Mouse (Mus musculus): ENCODE data around the gene Slc30a2. TPM values are rescaled to one million over a fixed set of nuclear protein-coding genes. Genes with fewer than 3 reads are reported as not detected.

Gene Slc30a2
- polyA plus RNA-seq, 1 experiment: 0.20 TPM

- H3K27ac ChIP-seq (ENCODE audit: insufficient read depth, low read length): peak within 1 kb of the TSS; percentile 72
- no peaks in the 10 kb centered on the region for H3K27me3 ChIP-seq (ENCODE audit: control insufficient read depth, insufficient read depth, low read length)
- DNase-seq: peak; percentile 95 to 98
- H3K4me1 ChIP-seq (ENCODE audit: control insufficient read depth, insufficient read depth, low read length): peaks cover 4% of the 10 kb centered on the region
- WGBS: under 1% methylated on average over 31 of the region's 31 CpGs
- H3K4me3 ChIP-seq (replicated peaks; ENCODE audit: insufficient read depth, low read depth, low read length): peak within 1 kb of the TSS; percentile 82
- TF ChIP-seq CTCF (IDR thresholded peaks at IDR 0.05; ENCODE audit: borderline replicate concordance, insufficient read depth, low read depth, low read length) (peak; percentile 99), POLR2A (IDR thresholded peaks at IDR 0.05; ENCODE audit: borderline replicate concordance, insufficient read depth, low read length) (peak; percentile 41; the same call in 1 of the 2 replicates)
Measured at GRCm38 (mm10) chr4:134395977-134396825, 53.2 kb downstream of the Slc30a2 start, which contains the start of gene Pafah2. TSS of gene Pafah2 (plus strand) at chr4:134396320.

DNA sequence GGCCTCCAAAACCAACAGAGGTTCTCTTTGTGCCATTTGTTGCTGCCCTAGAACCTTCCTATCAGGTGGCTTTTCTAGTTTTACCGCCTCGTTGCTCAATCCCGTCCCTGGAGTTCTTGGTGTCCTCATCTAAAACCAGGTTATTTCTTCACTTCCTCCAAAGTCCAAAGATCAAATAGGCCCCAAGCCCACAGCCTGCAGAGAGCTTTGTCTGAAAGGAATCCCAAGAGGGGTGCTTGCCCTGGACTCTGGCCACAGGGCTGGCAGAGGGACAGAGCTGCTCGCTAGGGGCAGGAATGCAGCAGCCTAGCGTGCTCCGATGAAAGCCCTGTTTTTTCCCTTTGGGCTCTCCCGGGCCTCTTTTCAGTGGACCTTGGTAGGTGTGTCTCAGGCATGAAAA lies 54.1 kb downstream of the Slc30a2 start:
- peak; percentile 65 to 70 for DNase-seq
- Histone ChIP-seq H3K4me3 (replicated peaks; ENCODE audit: insufficient read depth, low read depth, low read length) (no peak overlapping the region), H3K27ac (ENCODE audit: insufficient read depth, low read length) (peak overlapping the region; percentile 33), H3K4me1 (ENCODE audit: control insufficient read depth, insufficient read depth, low read length) (peaks cover 7% of the 10 kb centered on the region), H3K27me3 (ENCODE audit: control insufficient read depth, insufficient read depth, low read length) (no peaks in the 10 kb centered on the region)
- 12% methylated on average over 7 of the region's 7 CpGs for WGBS
- no peak for TF ChIP-seq CTCF (IDR thresholded peaks at IDR 0.05; ENCODE audit: borderline replicate concordance, insufficient read depth, low read depth, low read length)
- TF ChIP-seq POLR2A (IDR thresholded peaks at IDR 0.05; ENCODE audit: borderline replicate concordance, insufficient read depth, low read length): no peak

- Histone ChIP-seq H3K4me3 (replicated peaks; ENCODE audit: insufficient read depth, low read depth, low read length) (no peak overlapping the region), H3K4me1 (ENCODE audit: control insufficient read depth, insufficient read depth, low read length) (peaks cover 7% of the 10 kb centered on the region), H3K27me3 (ENCODE audit: control insufficient read depth, insufficient read depth, low read length) (no peaks in the 10 kb centered on the region), H3K27ac (ENCODE audit: insufficient read depth, low read length) (no peak overlapping the region)
- 91% methylated on average over 9 of the region's 9 CpGs for WGBS
- DNase-seq: no peak
- TF ChIP-seq CTCF (IDR thresholded peaks at IDR 0.05; ENCODE audit: borderline replicate concordance, insufficient read depth, low read depth, low read length) (no peak), POLR2A (IDR thresholded peaks at IDR 0.05; ENCODE audit: borderline replicate concordance, insufficient read depth, low read length) (no peak)
Measured at GRCm38 (mm10) chr4:134397732-134398131, 54.8 kb downstream of the Slc30a2 start.

- Histone ChIP-seq H3K4me1 (ENCODE audit: control insufficient read depth, insufficient read depth, low read length) (peaks cover 7% of the 10 kb centered on the region), H3K27me3 (ENCODE audit: control insufficient read depth, insufficient read depth, low read length) (no peaks in the 10 kb centered on the region), H3K27ac (ENCODE audit: insufficient read depth, low read length) (no peak overlapping the region), H3K4me3 (replicated peaks; ENCODE audit: insufficient read depth, low read depth, low read length) (no peak overlapping the region)
- DNase-seq: no peak
- 39% methylated on average over 5 of the region's 5 CpGs for WGBS
- TF ChIP-seq POLR2A (IDR thresholded peaks at IDR 0.05; ENCODE audit: borderline replicate concordance, insufficient read depth, low read length) (no peak), CTCF (IDR thresholded peaks at IDR 0.05; ENCODE audit: borderline replicate concordance, insufficient read depth, low read depth, low read length) (no peak)
Measured at GRCm38 (mm10) chr4:134400206-134400605, 57.2 kb downstream of the Slc30a2 start.

GRCm38 (mm10) chr4:134401181-134401661 lies 58.2 kb downstream of the Slc30a2 start:
- 20% methylated on average over 19 of the region's 19 CpGs for WGBS
- H3K27me3 ChIP-seq (ENCODE audit: control insufficient read depth, insufficient read depth, low read length): no peaks in the 10 kb centered on the region
- no peak overlapping the region for H3K27ac ChIP-seq (ENCODE audit: insufficient read depth, low read length)
- H3K4me1 ChIP-seq (ENCODE audit: control insufficient read depth, insufficient read depth, low read length): peaks cover 7% of the 10 kb centered on the region
- peak in 1 of 2 experiments; percentile 37 for DNase-seq
- TF ChIP-seq CTCF (IDR thresholded peaks at IDR 0.05; ENCODE audit: borderline replicate concordance, insufficient read depth, low read depth, low read length): no peak
- no peak for TF ChIP-seq POLR2A (IDR thresholded peaks at IDR 0.05; ENCODE audit: borderline replicate concordance, insufficient read depth, low read length)
- peak overlapping the region; percentile 37 for H3K4me3 ChIP-seq (replicated peaks; ENCODE audit: insufficient read depth, low read depth, low read length)

DNA sequence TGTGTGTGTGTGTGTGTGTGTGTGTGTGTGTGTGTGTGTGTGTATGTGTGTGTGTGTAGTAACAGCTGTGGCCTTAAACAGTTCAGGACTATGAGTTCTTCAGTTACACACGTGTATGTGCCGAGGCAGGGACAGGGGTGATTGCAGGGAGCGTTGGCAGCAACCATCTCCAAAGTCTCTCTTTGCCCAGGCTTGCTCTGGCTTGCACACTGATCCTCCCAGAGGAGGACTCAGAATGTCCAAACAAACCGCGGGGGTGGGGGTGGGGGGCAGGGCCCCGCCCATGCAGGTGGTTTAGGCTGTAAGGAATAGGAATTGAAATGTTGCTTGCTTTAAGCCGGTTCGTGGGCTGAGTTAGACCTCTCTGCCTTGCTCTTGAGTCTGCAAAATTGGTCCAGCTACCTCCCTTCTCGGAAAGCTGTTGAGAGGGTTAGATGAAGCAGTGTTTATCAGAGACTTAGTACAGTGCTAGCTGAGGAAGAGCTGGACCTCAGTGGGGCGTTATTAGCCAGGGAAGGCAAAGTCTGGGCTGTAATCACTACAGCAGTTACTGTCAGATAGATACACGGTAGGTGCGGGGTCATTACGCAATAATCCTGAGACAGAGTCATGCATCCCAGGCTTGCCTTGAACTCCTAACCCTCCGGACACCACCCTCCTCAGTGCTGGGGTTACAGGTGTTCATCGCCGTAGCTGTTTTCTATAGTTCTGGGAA lies 59.0 kb downstream of the Slc30a2 start:
- H3K4me3 ChIP-seq (replicated peaks; ENCODE audit: insufficient read depth, low read depth, low read length): no peak overlapping the region
- TF ChIP-seq POLR2A (IDR thresholded peaks at IDR 0.05; ENCODE audit: borderline replicate concordance, insufficient read depth, low read length) (no peak), CTCF (IDR thresholded peaks at IDR 0.05; ENCODE audit: borderline replicate concordance, insufficient read depth, low read depth, low read length) (no peak)
- H3K27ac ChIP-seq (ENCODE audit: insufficient read depth, low read length): no peak overlapping the region
- DNase-seq: no peak
- WGBS: 70% methylated on average over 16 of the region's 16 CpGs
- H3K4me1 ChIP-seq (ENCODE audit: control insufficient read depth, insufficient read depth, low read length): peaks cover 7% of the 10 kb centered on the region
- no peaks in the 10 kb centered on the region for H3K27me3 ChIP-seq (ENCODE audit: control insufficient read depth, insufficient read depth, low read length)

- peaks cover 7% of the 10 kb centered on the region for H3K4me1 ChIP-seq (ENCODE audit: control insufficient read depth, insufficient read depth, low read length)
- DNase-seq: no peak
- 53% methylated on average over 16 of the region's 16 CpGs for WGBS
- no peak overlapping the region for H3K4me3 ChIP-seq (replicated peaks; ENCODE audit: insufficient read depth, low read depth, low read length)
- no peak overlapping the region for H3K27ac ChIP-seq (ENCODE audit: insufficient read depth, low read length)
- H3K27me3 ChIP-seq (ENCODE audit: control insufficient read depth, insufficient read depth, low read length): no peaks in the 10 kb centered on the region
- no peak for TF ChIP-seq CTCF (IDR thresholded peaks at IDR 0.05; ENCODE audit: borderline replicate concordance, insufficient read depth, low read depth, low read length)
- TF ChIP-seq POLR2A (IDR thresholded peaks at IDR 0.05; ENCODE audit: borderline replicate concordance, insufficient read depth, low read length): no peak
Measured at GRCm38 (mm10) chr4:134402571-134403262, 59.7 kb downstream of the Slc30a2 start.

Data from cerebellum, adult 2 months (tissue).